In genomic region chr2:61032920-61033319, GRCm38 (mm10) we compare ENCODE assay signal across 28 mouse cellular contexts.
DNase-seq lines count a peak whose midpoint lies in the region; ATAC-seq and TF ChIP-seq lines count a peak whose summit lies in the region.
"Had no signal": no experiment of that assay in that cellular context is flagged by ENCODE, and none has a peak within 500 bp of the region (broad histone marks: within the 10 kb centered on the region; RNA-seq: fewer than 3 reads in every experiment).

No protein-coding gene starts in this region.

- ATAC-seq in lung, embryonic 14.5 days (ENCODE audit: insufficient read depth), result 0 out of 2 replicates have a peak, but pooled peaks have one; percentile 28
- peak; percentile 53; the same call in 1 of the 2 replicates for ATAC-seq in lung, postnatal 0 days
- ATAC-seq: forebrain, embryonic 15.5 days; hindbrain, embryonic 16.5 days; Patski had no signal

- no peak overlapping the region for H3K9ac ChIP-seq in lung, embryonic 14.5 days
- H3K9ac ChIP-seq in lung, postnatal 0 days (replicated peaks; ENCODE audit: low read depth), result no peak overlapping the region
- H3K9ac ChIP-seq: embryonic facial prominence, embryonic 12.5 days; forebrain, embryonic 12.5 days; forebrain, embryonic 15.5 days; heart, embryonic 12.5 days; heart, embryonic 15.5 days; hindbrain, embryonic 13.5 days had no signal

- peak overlapping the region; percentile 72 for H3K27ac ChIP-seq in lung, embryonic 14.5 days (ENCODE audit: low read depth)
- H3K27ac ChIP-seq in lung, postnatal 0 days (ENCODE audit: low read length), result 0 out of 2 replicates have a peak overlapping the region, but pooled peaks have one; percentile 32
- H3K27ac ChIP-seq: embryonic facial prominence, embryonic 12.5 days; forebrain, embryonic 12.5 days; forebrain, embryonic 15.5 days; heart, embryonic 15.5 days; hindbrain, embryonic 10.5 days; hindbrain, embryonic 13.5 days had no signal

- H3K4me1 ChIP-seq in lung, embryonic 14.5 days (ENCODE audit: insufficient read depth), result no peaks in the 10 kb centered on the region
- H3K4me1 ChIP-seq in lung, postnatal 0 days (ENCODE audit: insufficient read depth, low read depth, low read length), result no peaks in the 10 kb centered on the region; the same call in 1 of the 2 replicates
- no peaks in the 10 kb centered on the region for H3K4me1 ChIP-seq in lung, adult 2 months (ENCODE audit: control insufficient read depth, insufficient read depth, low read length)
- H3K4me1 ChIP-seq: embryonic facial prominence, embryonic 12.5 days; forebrain, embryonic 12.5 days; forebrain, embryonic 15.5 days; heart, embryonic 12.5 days; heart, embryonic 15.5 days; hindbrain, embryonic 10.5 days; hindbrain, embryonic 13.5 days had no signal

- H3K4me3 ChIP-seq in lung, embryonic 14.5 days (ENCODE audit: low read depth, low read length), result no peak overlapping the region
- no peak overlapping the region for H3K4me3 ChIP-seq in lung, postnatal 0 days (ENCODE audit: low read depth, low read length)
- no peak overlapping the region for H3K4me3 ChIP-seq in lung, adult 2 months (replicated peaks; ENCODE audit: extremely low read depth, low read depth, low read length)
- H3K4me3 ChIP-seq: embryonic facial prominence, embryonic 12.5 days; erythroblast, embryonic 14.5 days; forebrain, embryonic 12.5 days; forebrain, embryonic 15.5 days; heart, embryonic 12.5 days; heart, embryonic 15.5 days; hindbrain, embryonic 10.5 days; hindbrain, embryonic 13.5 days had no signal

- WGBS in lung, embryonic 14.5 days, result 69% methylated on average over 1 of the region's 1 CpGs
- WGBS in lung, postnatal 0 days, result 67% methylated on average over 1 of the region's 1 CpGs
- WGBS in lung, adult 2 months, result 84% methylated on average over 1 of the region's 1 CpGs

- TF ChIP-seq CTCF in lung, embryonic 14.5 days (IDR thresholded peaks at IDR 0.05; ENCODE audit: low read depth), result no peak
- TF ChIP-seq CTCF in lung, postnatal 0 days (IDR thresholded peaks at IDR 0.05), result no peak
- TF ChIP-seq CTCF in lung, adult 2 months (IDR thresholded peaks at IDR 0.05; ENCODE audit: insufficient read depth, low read length), result no peak

- no peak overlapping the region for H3K4me2 ChIP-seq in lung, embryonic 14.5 days
- no peak overlapping the region for H3K4me2 ChIP-seq in lung, postnatal 0 days (replicated peaks; ENCODE audit: low read depth, low read length)
- H3K4me2 ChIP-seq: embryonic facial prominence, embryonic 12.5 days; forebrain, embryonic 12.5 days; forebrain, embryonic 15.5 days; heart, embryonic 12.5 days; heart, embryonic 15.5 days; hindbrain, embryonic 13.5 days had no signal

- peak; percentile 17 for DNase-seq in lung, embryonic 14.5 days
- DNase-seq in lung, postnatal 25 days (ENCODE audit: low spot score), result no peak
- peak; percentile 48 for DNase-seq in lung, postnatal 0 days (ENCODE audit: low spot score)
- no peak for DNase-seq in lung, adult 2 months
- peak; percentile 18 for DNase-seq in urinary bladder, postnatal 14 days (ENCODE audit: low spot score)
- no peak for DNase-seq in urinary bladder, postnatal 25 days (ENCODE audit: low spot score)
- DNase-seq: adrenal gland, postnatal 10 days; adrenal gland, postnatal 36 days; B cell, adult 2 months; cerebellum, adult 18-20 months; cerebellum, adult 9-10 months; cerebellum, postnatal 14 days; gastrocnemius, postnatal 25 days; heart, adult 18-20 months; heart, postnatal 10 days; heart, postnatal 36 days had no signal

- H3K9me3 ChIP-seq in lung, embryonic 14.5 days (ENCODE audit: low read depth, low read length), result no peaks in the 10 kb centered on the region
- no peaks in the 10 kb centered on the region for H3K9me3 ChIP-seq in lung, postnatal 0 days (ENCODE audit: low read length)
- H3K9me3 ChIP-seq: embryonic facial prominence, embryonic 12.5 days; forebrain, embryonic 12.5 days; forebrain, embryonic 15.5 days; G1E; heart, embryonic 12.5 days; heart, embryonic 15.5 days; hindbrain, embryonic 10.5 days; hindbrain, embryonic 13.5 days had no signal

- TF ChIP-seq EP300 in lung, postnatal 0 days (IDR thresholded peaks at IDR 0.05), result no peak

- H3K27me3 ChIP-seq in lung, embryonic 14.5 days (ENCODE audit: insufficient read depth, low read length), result no peaks in the 10 kb centered on the region
- no peaks in the 10 kb centered on the region for H3K27me3 ChIP-seq in lung, postnatal 0 days (replicated peaks; ENCODE audit: insufficient read depth, low read length)
- H3K27me3 ChIP-seq: CH12.LX; embryonic facial prominence, embryonic 12.5 days; forebrain, embryonic 12.5 days; forebrain, embryonic 15.5 days; heart, embryonic 12.5 days; heart, embryonic 15.5 days; hindbrain, embryonic 13.5 days; Patski had no signal

- H3K36me3 ChIP-seq in lung, embryonic 14.5 days (ENCODE audit: insufficient read depth), result no peaks in the 10 kb centered on the region
- no peaks in the 10 kb centered on the region for H3K36me3 ChIP-seq in lung, postnatal 0 days (ENCODE audit: insufficient read depth, low read length)
- H3K36me3 ChIP-seq: embryonic facial prominence, embryonic 12.5 days; forebrain, embryonic 12.5 days; forebrain, embryonic 15.5 days; G1E; heart, embryonic 12.5 days; heart, embryonic 15.5 days; hindbrain, embryonic 10.5 days; hindbrain, embryonic 13.5 days had no signal

- no peak for TF ChIP-seq POLR2A in lung, adult 2 months (IDR thresholded peaks at IDR 0.05; ENCODE audit: borderline replicate concordance, extremely low read depth, low read depth, low read length)

Comparison
In these comparisons a context has a peak if more than half of its experiments do, and no peak if none do; other contexts are left out.
1. DNase-seq: peak in lung, embryonic 14.5 days (single experiment), lung, postnatal 0 days (single experiment) and urinary bladder, postnatal 14 days (single experiment); none in lung, postnatal 25 days (single experiment), lung, adult 2 months (single experiment) and urinary bladder, postnatal 25 days (single experiment).